Mouse (Mus musculus) left cerebral cortex, postnatal 10 days (tissue): ENCODE measurements around the gene Xrcc1. TPM values are rescaled to one million over a fixed set of nuclear protein-coding genes. Genes with fewer than 3 reads are reported as not detected.
"Not testable (repeated sequence)": the region's sequence is repeated elsewhere in the genome, so short reads cannot be mapped to it uniquely, and the experiment has no call there.

ENCODE experiments used
- DNase-seq, 2 experiments: peaks; one replicate each; pipeline ENCODE4 v3.0.0; 2021 to 2022; ENCODE audit warnings: low spot score in 2 of 2, mixed read lengths in 1 of 2; ENCODE audit errors: extremely low spot score in 1 of 2
- intact Hi-C: fragments of 180-260 bp; cut with DNase I; formaldehyde crosslinking; loops from one replicate; pipeline ENCODE4 v1.15.1; 2025
- total RNA-seq, 2 experiments: library from RNA; stranded (reverse); gene quantifications; 2 replicates each; pipeline ENCODE4 v1.2.3; 2021

Xrcc1 gene
- total RNA-seq, 2 experiments from 2014 or later, result 32.5 to 41.2 TPM

DNA sequence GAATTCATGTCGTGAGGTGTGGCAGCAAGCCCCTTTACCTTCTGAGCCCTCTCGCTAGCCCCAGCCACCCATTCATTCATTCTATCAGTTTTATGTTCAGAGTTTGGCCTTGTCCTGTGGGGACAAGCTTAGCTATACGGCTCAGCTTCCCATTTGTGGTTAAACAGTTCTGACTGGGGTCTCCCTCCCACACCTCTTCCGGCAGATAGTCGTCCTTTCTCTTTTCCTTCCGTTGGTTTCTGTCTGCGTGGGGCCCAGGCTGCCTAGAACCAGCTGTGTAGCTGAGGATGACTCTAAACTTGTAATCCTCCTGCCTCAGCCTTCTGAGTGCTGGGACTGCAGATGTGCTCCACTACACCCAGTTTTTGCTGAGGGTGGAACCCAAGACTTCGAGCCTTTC is 71.7 kb downstream of the Xrcc1 start:
- intact Hi-C loops, result no loop called here
- no peak for DNase-seq

DNA sequence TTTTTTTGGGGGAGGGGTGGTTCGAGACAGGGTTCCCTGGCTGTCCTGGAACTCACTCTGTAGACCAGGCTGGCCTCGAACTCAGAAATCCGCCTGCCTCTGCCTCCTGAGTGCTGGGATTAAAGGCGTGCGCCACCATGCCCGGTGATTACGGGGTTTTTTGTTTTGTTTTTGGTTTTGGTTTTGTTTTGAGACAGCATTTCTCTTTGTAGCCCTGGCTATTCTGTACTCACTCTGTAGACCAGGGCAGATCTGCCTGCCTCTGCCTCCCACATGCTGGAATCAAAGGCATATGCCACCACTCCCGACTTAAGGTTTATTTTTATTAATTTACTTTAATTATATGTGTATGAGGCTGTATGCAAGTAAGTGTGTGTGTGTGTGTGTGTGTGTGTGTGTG is 72.3 kb downstream of the Xrcc1 start:
- intact Hi-C loops, DNase-seq: not testable (repeated sequence)

DNA sequence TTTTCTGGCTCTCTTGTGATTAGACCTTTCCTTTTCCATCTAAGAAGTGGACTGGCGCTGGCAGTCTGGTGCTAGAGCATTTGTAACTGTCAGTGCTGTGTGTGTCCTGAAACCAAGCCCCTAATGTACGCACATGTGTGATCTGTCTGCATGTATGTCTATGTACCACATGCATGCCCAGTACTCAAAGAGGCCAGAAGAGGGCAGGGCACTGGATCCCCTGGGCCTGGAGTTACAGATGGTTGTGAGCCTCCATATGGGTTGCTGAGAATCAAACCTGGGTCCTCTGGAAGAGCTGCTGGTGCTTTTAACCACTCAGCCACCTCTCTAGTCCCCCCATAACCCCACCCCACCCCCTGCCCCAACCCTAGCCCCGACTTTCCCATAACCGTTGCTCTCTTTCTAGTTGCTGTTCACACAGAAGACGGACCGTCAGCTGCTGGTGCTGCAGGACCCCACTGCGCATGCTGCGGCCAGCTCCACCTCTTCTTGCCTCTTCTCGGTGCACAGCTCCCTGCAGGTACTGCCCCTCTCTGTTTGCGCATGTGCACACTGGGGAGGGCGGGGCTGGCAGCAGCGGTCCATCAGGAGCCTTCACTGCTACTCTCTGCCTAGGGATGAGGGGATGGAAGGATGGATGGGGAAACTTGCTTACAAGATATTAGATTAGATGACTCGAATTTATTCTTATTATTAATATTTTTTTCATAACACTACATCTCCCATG is 73.7 kb downstream of the Xrcc1 start:
- no peak for DNase-seq
- intact Hi-C loops, result no loop called here

DNA sequence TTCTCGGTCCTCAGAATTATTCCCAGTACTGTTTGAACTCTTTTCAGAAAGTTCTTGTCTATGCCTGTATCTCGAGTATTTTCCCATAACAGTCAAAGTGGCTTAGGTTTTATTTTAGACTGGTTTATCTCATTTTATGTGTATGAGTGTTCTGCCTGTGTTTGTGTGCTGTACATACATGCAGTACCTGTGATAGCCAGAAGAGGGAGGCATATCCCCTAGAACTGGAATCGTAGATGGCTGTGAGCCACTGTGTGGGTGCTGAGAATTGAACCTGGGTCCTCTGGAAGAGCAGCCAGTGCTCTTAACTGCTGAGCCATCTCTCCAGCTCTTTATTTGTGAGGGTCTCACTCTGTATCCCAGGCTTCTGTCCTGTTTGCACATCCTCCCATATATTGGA is 75.1 kb downstream of the Xrcc1 start:
- intact Hi-C loops, result no loop called here
- no peak for DNase-seq

DNA sequence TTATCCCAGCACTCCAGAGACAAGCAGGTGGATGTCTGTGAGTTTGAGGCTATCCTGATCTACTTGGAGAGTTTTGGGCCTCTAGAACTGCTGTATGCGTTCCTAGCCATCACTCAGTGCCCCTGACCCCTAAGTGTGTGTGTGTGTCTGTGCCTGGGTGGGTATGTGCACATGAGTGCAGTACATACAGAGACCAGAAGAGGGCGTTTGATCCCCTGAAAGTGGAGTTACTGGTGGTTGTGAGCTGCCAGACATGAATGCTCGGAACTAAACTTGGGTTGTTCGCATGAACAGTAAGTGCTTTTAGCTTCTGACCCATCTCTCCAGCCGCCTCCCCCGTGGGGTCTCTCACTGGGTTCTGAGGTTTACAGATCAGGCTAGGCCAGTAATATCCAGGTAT is 76.9 kb downstream of the Xrcc1 start:
- no peak for DNase-seq
- intact Hi-C loops, result no loop called here

Other genes with a start within 250 kb of the Xrcc1 start
- 10 to 100 TPM; 20.6 to 21.3 TPM for gene Zfp61, start 245.1 kb upstream of the Xrcc1 start, total RNA-seq
- gene Zfp94, start 229.6 kb upstream of the Xrcc1 start, total RNA-seq, result 10 to 100 TPM; 14.8 to 16.0 TPM
- gene Tescl, start 212.4 kb upstream of the Xrcc1 start, total RNA-seq, result not detected
- gene Lypd5, start 197.1 kb upstream of the Xrcc1 start, total RNA-seq, result under 1 TPM in 1 of 2 experiments, not detected in 1; 0.15 TPM
- under 1 TPM; 0.17 to 0.41 TPM for gene Kcnn4, start 176.0 kb upstream of the Xrcc1 start, total RNA-seq
- 10 to 100 TPM; 34.1 to 39.1 TPM for gene Smg9, start 146.7 kb upstream of the Xrcc1 start, total RNA-seq
- under 1 TPM in 1 of 2 experiments, not detected in 1; 0.20 TPM for gene Irgc1, start 94.0 kb upstream of the Xrcc1 start, total RNA-seq
- gene Plaur, start 83.8 kb upstream of the Xrcc1 start, total RNA-seq, result 1 to 10 TPM in 1 of 2 experiments, under 1 TPM in 1; 0.85 to 1.4 TPM
- 100 to 1,000 TPM; 305 to 320 TPM for gene Cadm4, start 64.3 kb upstream of the Xrcc1 start, total RNA-seq
- gene Zfp428, start 39.3 kb upstream of the Xrcc1 start, total RNA-seq, result 10 to 100 TPM; 61.9 to 67.5 TPM
- not detected for gene AC161166.1, start 33.8 kb upstream of the Xrcc1 start, total RNA-seq
- 100 to 1,000 TPM; 105 to 110 TPM for gene Irgq, start 15.6 kb upstream of the Xrcc1 start, total RNA-seq
- gene Pinlyp, start 171 bp upstream of the Xrcc1 start, total RNA-seq, result not detected
- 10 to 100 TPM; 11.9 to 13.0 TPM for gene Ethe1, start 41.3 kb downstream of the Xrcc1 start, total RNA-seq
- 1 to 10 TPM; 7.7 to 8.3 TPM for gene Zfp575, start 41.4 kb downstream of the Xrcc1 start, total RNA-seq
- gene Phldb3, start 64.5 kb downstream of the Xrcc1 start, total RNA-seq, result under 1 TPM; 0.41 to 0.54 TPM
- gene Lypd3, start 90.3 kb downstream of the Xrcc1 start, total RNA-seq, result under 1 TPM; 0.47 to 0.57 TPM
- gene Tex101, start 130.4 kb downstream of the Xrcc1 start, total RNA-seq, result not detected
- not detected for gene BC049730, start 163.0 kb downstream of the Xrcc1 start, total RNA-seq
- gene Gm4763, start 180.6 kb downstream of the Xrcc1 start, total RNA-seq, result not detected
- not detected for gene Cd177, start 214.0 kb downstream of the Xrcc1 start, total RNA-seq
- under 1 TPM in 1 of 2 experiments, not detected in 1; 0.41 TPM for gene Ceacam10, start 230.9 kb downstream of the Xrcc1 start, total RNA-seq